ENCODE assay signal across 22 mouse cellular contexts in genomic region chr11:22978711-22979110, GRCm38 (mm10). TPM values are rescaled to one million over a fixed set of nuclear protein-coding genes. Genes with fewer than 3 reads are reported as not detected.
DNase-seq lines count a peak whose midpoint lies in the region; ATAC-seq and TF ChIP-seq lines count a peak whose summit lies in the region.
"Had no signal": no experiment of that assay in that cellular context is flagged by ENCODE, and none has a peak within 500 bp of the region (broad histone marks: within the 10 kb centered on the region; RNA-seq: fewer than 3 reads in every experiment).

No protein-coding gene starts in this region.

- no peaks in the 10 kb centered on the region for H3K27me3 ChIP-seq in hindbrain, embryonic 14.5 days (ENCODE audit: control insufficient read depth, insufficient read depth, low read length)
- no peaks in the 10 kb centered on the region for H3K27me3 ChIP-seq in hindbrain, embryonic 11.5 days (ENCODE audit: control insufficient read depth, insufficient read depth, low read length)
- H3K27me3 ChIP-seq in myocyte (ENCODE audit: control insufficient read depth, insufficient read depth, insufficient read length), result no peaks in the 10 kb centered on the region
- H3K27me3 ChIP-seq in thymus, adult 2 months (ENCODE audit: control insufficient read depth, insufficient read depth, low read length), result no peaks in the 10 kb centered on the region
- H3K27me3 ChIP-seq in intestine, embryonic 15.5 days (replicated peaks), result no peaks in the 10 kb centered on the region
- H3K27me3 ChIP-seq: forebrain, embryonic 13.5 days; hindbrain, embryonic 15.5 days; midbrain, embryonic 13.5 days; neural tube, embryonic 15.5 days had no signal

- no peak overlapping the region for H3ac ChIP-seq in myocyte (ENCODE audit: control insufficient read depth, insufficient read length)

- TF ChIP-seq POLR2A in myocyte (IDR thresholded peaks at IDR 0.05; ENCODE audit: insufficient read length, low read depth), result no peak
- TF ChIP-seq POLR2A in thymus, adult 2 months (IDR thresholded peaks at IDR 0.05; ENCODE audit: control insufficient read depth, extremely low read depth, insufficient read depth, low read length, poor library complexity), result no peak

- H3K4me1 ChIP-seq in hindbrain, embryonic 14.5 days (replicated peaks; ENCODE audit: control insufficient read depth, insufficient read depth, low read length), result peaks cover 51% of the 10 kb centered on the region
- peaks cover 5% of the 10 kb centered on the region; the same call in 1 of the 2 replicates for H3K4me1 ChIP-seq in hindbrain, embryonic 11.5 days (replicated peaks; ENCODE audit: control insufficient read depth, insufficient read depth, low read length)
- H3K4me1 ChIP-seq in thymus, adult 2 months (replicated peaks; ENCODE audit: control insufficient read depth, insufficient read depth, low read length), result peaks cover 16% of the 10 kb centered on the region
- peaks cover 12% of the 10 kb centered on the region for H3K4me1 ChIP-seq in intestine, embryonic 15.5 days (replicated peaks)

- H3K79me2 ChIP-seq in myocyte (ENCODE audit: control insufficient read depth, insufficient read depth), result peaks cover 79% of the 10 kb centered on the region

- no peak overlapping the region for H3K4me2 ChIP-seq in hindbrain, embryonic 14.5 days (replicated peaks)
- H3K4me2 ChIP-seq in hindbrain, embryonic 11.5 days (replicated peaks; ENCODE audit: low read depth, low read length), result no peak overlapping the region
- peak overlapping the region; percentile 51 for H3K4me2 ChIP-seq in myocyte (ENCODE audit: low read depth)
- no peak overlapping the region for H3K4me2 ChIP-seq in intestine, embryonic 15.5 days (replicated peaks)
- H3K4me2 ChIP-seq: forebrain, embryonic 13.5 days; hindbrain, embryonic 15.5 days; midbrain, embryonic 13.5 days had no signal

- TF ChIP-seq CTCF in thymus, adult 2 months (IDR thresholded peaks at IDR 0.05; ENCODE audit: borderline replicate concordance, control insufficient read depth, extremely low read depth, insufficient read depth, low read length, poor library complexity), result no peak

- H3K4me3 ChIP-seq in hindbrain, embryonic 14.5 days (replicated peaks; ENCODE audit: low read length), result no peak overlapping the region
- no peak overlapping the region for H3K4me3 ChIP-seq in hindbrain, embryonic 11.5 days (ENCODE audit: low read depth, low read length)
- no peak overlapping the region for H3K4me3 ChIP-seq in myocyte
- no peak overlapping the region for H3K4me3 ChIP-seq in thymus, adult 2 months (ENCODE audit: control insufficient read depth, insufficient read depth, low read length)
- no peak overlapping the region for H3K4me3 ChIP-seq in intestine, embryonic 15.5 days (replicated peaks)
- H3K4me3 ChIP-seq: forebrain, embryonic 13.5 days; heart, embryonic 10.5 days; hindbrain, embryonic 15.5 days; midbrain, embryonic 13.5 days; neural tube, embryonic 15.5 days had no signal

- peaks cover 8% of the 10 kb centered on the region for H3K9me3 ChIP-seq in hindbrain, embryonic 14.5 days (ENCODE audit: control insufficient read depth, low read length)
- H3K9me3 ChIP-seq in hindbrain, embryonic 11.5 days (ENCODE audit: control insufficient read depth, low read length), result no peaks in the 10 kb centered on the region
- no peaks in the 10 kb centered on the region for H3K9me3 ChIP-seq in intestine, embryonic 15.5 days
- H3K9me3 ChIP-seq: heart, embryonic 10.5 days; hindbrain, embryonic 15.5 days; neural tube, embryonic 15.5 days had no signal

- DNase-seq in hindbrain, embryonic 14.5 days (ENCODE audit: low spot score), result peak; percentile 27
- DNase-seq in hindbrain, embryonic 11.5 days (ENCODE audit: low spot score), result no peak
- peak; percentile 87 for DNase-seq in brain, adult 2 months (ENCODE audit: low read depth, low spot score)
- DNase-seq in cerebellum, adult 8-10 months, result peak; percentile 61
- no peak for DNase-seq in thymus, adult 2 months
- DNase-seq: adrenal gland, postnatal 14 days; gastrocnemius, postnatal 36 days; kidney, adult 2 months; kidney, postnatal 10 days; liver, postnatal 0 days; lung, postnatal 10 days; thymus, postnatal 25 days had no signal

- H3K9ac ChIP-seq in hindbrain, embryonic 14.5 days, result no peak overlapping the region
- no peak overlapping the region for H3K9ac ChIP-seq in hindbrain, embryonic 11.5 days (ENCODE audit: low read depth, low read length)
- H3K9ac ChIP-seq in intestine, embryonic 15.5 days, result no peak overlapping the region
- H3K9ac ChIP-seq: forebrain, embryonic 13.5 days; hindbrain, embryonic 15.5 days; liver, postnatal 0 days; midbrain, embryonic 13.5 days; neural tube, embryonic 15.5 days had no signal

- no peak for ATAC-seq in hindbrain, embryonic 14.5 days (ENCODE audit: low FRiP score)
- no peak for ATAC-seq in hindbrain, embryonic 11.5 days (ENCODE audit: low FRiP score)
- no peak for ATAC-seq in intestine, embryonic 15.5 days
- ATAC-seq: activated CD4-positive, CD25-positive, alpha-beta regulatory T cell, adult 4 months; CD4-positive, CD25-positive, alpha-beta regulatory T cell, adult 4 months; forebrain, embryonic 13.5 days; liver, postnatal 0 days; midbrain, embryonic 13.5 days had no signal

- H3K27ac ChIP-seq in hindbrain, embryonic 14.5 days, result no peak overlapping the region
- no peak overlapping the region for H3K27ac ChIP-seq in hindbrain, embryonic 11.5 days (ENCODE audit: low read depth, low read length)
- H3K27ac ChIP-seq in thymus, adult 2 months (ENCODE audit: control insufficient read depth, insufficient read depth, low read length), result no peak overlapping the region
- no peak overlapping the region for H3K27ac ChIP-seq in intestine, embryonic 15.5 days
- H3K27ac ChIP-seq: forebrain, embryonic 13.5 days; heart, embryonic 10.5 days; hindbrain, embryonic 15.5 days; midbrain, embryonic 13.5 days; neural tube, embryonic 15.5 days had no signal

- H3K36me3 ChIP-seq in hindbrain, embryonic 14.5 days (replicated peaks; ENCODE audit: control insufficient read depth, insufficient read depth), result peaks cover 23% of the 10 kb centered on the region
- 0 out of 2 replicates have a peak, but pooled peaks cover 3% of the 10 kb centered on the region for H3K36me3 ChIP-seq in hindbrain, embryonic 11.5 days (ENCODE audit: control insufficient read depth, insufficient read depth, low read length)
- H3K36me3 ChIP-seq in myocyte (ENCODE audit: control insufficient read depth, insufficient read depth), result no peaks in the 10 kb centered on the region
- no peaks in the 10 kb centered on the region for H3K36me3 ChIP-seq in thymus, adult 2 months (ENCODE audit: control insufficient read depth, insufficient read depth, low read length)
- H3K36me3 ChIP-seq in intestine, embryonic 15.5 days, result peaks cover 3% of the 10 kb centered on the region; the same call in 1 of the 2 replicates

- 45% methylated on average over 1 of the region's 1 CpGs for WGBS in hindbrain, embryonic 14.5 days
- 75% methylated on average over 1 of the region's 1 CpGs for WGBS in hindbrain, embryonic 11.5 days
- WGBS in thymus, adult 2 months, result 96% methylated on average over 1 of the region's 1 CpGs
- WGBS in intestine, embryonic 15.5 days, result 72% methylated on average over 1 of the region's 1 CpGs

TF ChIP-seq in myocyte, 11 proteins besides CTCF, POLR2A, EP300 and RAD21 (continues in another document):
- TF ChIP-seq MAX (IDR thresholded peaks at IDR 0.05; ENCODE audit: low read depth) (no peak), E2F4 (IDR thresholded peaks at IDR 0.05; ENCODE audit: insufficient read depth) (no peak), POLR2AphosphoS2 (IDR thresholded peaks at IDR 0.05; ENCODE audit: insufficient read length, low read depth) (no peak), MYOD1 (IDR thresholded peaks at IDR 0.05; ENCODE audit: control insufficient read depth in 1 of 3, insufficient read length in 2 of 3, low read depth in 2 of 3) (no peak), TCF3 (IDR thresholded peaks at IDR 0.05; ENCODE audit: insufficient read length, low read depth) (no peak), TCF12 (IDR thresholded peaks at IDR 0.05; ENCODE audit: insufficient read depth, poor library complexity, severe bottlenecking) (no peak), USF1 (IDR thresholded peaks at IDR 0.05; ENCODE audit: low read depth) (no peak)

RNA-seq across cellular contexts. Expression of gene Gm28048, which starts 3.2 kb away (rescaled TPM):
- polyA plus RNA-seq in hindbrain, embryonic 14.5 days (2014; fragmentation: Nextera tagmentation; extraction: Ambion mirVana), result 3.2 and 4.3 TPM in 2 replicates
- polyA plus RNA-seq in hindbrain, embryonic 11.5 days (2014; fragmentation: Nextera tagmentation; extraction: Ambion mirVana), result 4.8 and 6.1 TPM in 2 replicates
- polyA plus RNA-seq in myocyte (2012; fragmentation: generic; extraction: Trizol), result 1.9 TPM
- not detected in 2 replicates for polyA plus RNA-seq in thymus, adult 2 months (2012; rRNA removed)
- 13.1 and 16.2 TPM in 2 replicates for polyA plus RNA-seq in intestine, embryonic 15.5 days (2015; fragmentation: Nextera tagmentation; extraction: Ambion mirVana)
- polyA plus RNA-seq: liver, adult 2 months had no signal

RNA-seq across cellular contexts. Expression of gene Commd1, which starts 3.5 kb away (rescaled TPM):
- 247 and 282 TPM in 2 replicates for polyA plus RNA-seq in hindbrain, embryonic 14.5 days (2014; fragmentation: Nextera tagmentation; extraction: Ambion mirVana)
- 401 and 411 TPM in 2 replicates for polyA plus RNA-seq in hindbrain, embryonic 11.5 days (2014; fragmentation: Nextera tagmentation; extraction: Ambion mirVana)
- 174 TPM for polyA plus RNA-seq in myocyte (2012; fragmentation: generic; extraction: Trizol)
- polyA plus RNA-seq in thymus, adult 2 months (2012; rRNA removed), result 12.2 and 13.0 TPM in 2 replicates
- polyA plus RNA-seq in intestine, embryonic 15.5 days (2015; fragmentation: Nextera tagmentation; extraction: Ambion mirVana), result 375 and 384 TPM in 2 replicates

RNA-seq across cellular contexts. Expression of gene Zrsr1, which starts 6.9 kb away (rescaled TPM):
- polyA plus RNA-seq in hindbrain, embryonic 14.5 days (2014; fragmentation: Nextera tagmentation; extraction: Ambion mirVana), result 8.2 and 8.5 TPM in 2 replicates
- polyA plus RNA-seq in hindbrain, embryonic 11.5 days (2014; fragmentation: Nextera tagmentation; extraction: Ambion mirVana), result 4.7 and 5.2 TPM in 2 replicates
- polyA plus RNA-seq in myocyte (2012; fragmentation: generic; extraction: Trizol), result 5.6 TPM
- polyA plus RNA-seq in thymus, adult 2 months (2012; rRNA removed), result 3.4 and 3.5 TPM in 2 replicates
- polyA plus RNA-seq in intestine, embryonic 15.5 days (2015; fragmentation: Nextera tagmentation; extraction: Ambion mirVana), result 2.4 and 2.9 TPM in 2 replicates

RNA-seq across cellular contexts. Expression of gene Cct4, which starts 11.6 kb away (rescaled TPM):
- 317 and 326 TPM in 2 replicates for polyA plus RNA-seq in hindbrain, embryonic 14.5 days (2014; fragmentation: Nextera tagmentation; extraction: Ambion mirVana)
- polyA plus RNA-seq in hindbrain, embryonic 11.5 days (2014; fragmentation: Nextera tagmentation; extraction: Ambion mirVana), result 446 and 457 TPM in 2 replicates
- 187 TPM for polyA plus RNA-seq in myocyte (2012; fragmentation: generic; extraction: Trizol)
- 206 and 311 TPM in 2 replicates for polyA plus RNA-seq in thymus, adult 2 months (2012; rRNA removed)
- 256 and 268 TPM in 2 replicates for polyA plus RNA-seq in intestine, embryonic 15.5 days (2015; fragmentation: Nextera tagmentation; extraction: Ambion mirVana)

RNA-seq across cellular contexts. Expression of gene Fam161a, which starts 28.6 kb away (rescaled TPM):
- polyA plus RNA-seq in hindbrain, embryonic 14.5 days (2014; fragmentation: Nextera tagmentation; extraction: Ambion mirVana), result 5.7 and 9.0 TPM in 2 replicates
- 5.0 and 6.9 TPM in 2 replicates for polyA plus RNA-seq in hindbrain, embryonic 11.5 days (2014; fragmentation: Nextera tagmentation; extraction: Ambion mirVana)
- polyA plus RNA-seq in myocyte (2012; fragmentation: generic; extraction: Trizol), result 0.77 TPM
- 0.17 and 0.66 TPM in 2 replicates for polyA plus RNA-seq in thymus, adult 2 months (2012; rRNA removed)
- polyA plus RNA-seq in intestine, embryonic 15.5 days (2015; fragmentation: Nextera tagmentation; extraction: Ambion mirVana), result 1.5 and 1.8 TPM in 2 replicates

Comparison
In these comparisons a context has a peak if more than half of its experiments do, and no peak if none do; other contexts are left out.
1. DNase-seq: peak in hindbrain, embryonic 14.5 days (single experiment), brain, adult 2 months (single experiment) and cerebellum, adult 8-10 months (single experiment); none in hindbrain, embryonic 11.5 days (single experiment) and thymus, adult 2 months (single experiment).
2. RNA of gene Commd1, which starts 3.5 kb away (polyA plus RNA-seq): 401 to 411 TPM in hindbrain, embryonic 11.5 days, 375 to 384 TPM in intestine, embryonic 15.5 days, 247 to 282 TPM in hindbrain, embryonic 14.5 days and 174 TPM in myocyte (single experiment); 12.2 to 13.0 TPM in thymus, adult 2 months; every median in the first group is over 10 times any median in the second.